In the genomic region with DNA sequence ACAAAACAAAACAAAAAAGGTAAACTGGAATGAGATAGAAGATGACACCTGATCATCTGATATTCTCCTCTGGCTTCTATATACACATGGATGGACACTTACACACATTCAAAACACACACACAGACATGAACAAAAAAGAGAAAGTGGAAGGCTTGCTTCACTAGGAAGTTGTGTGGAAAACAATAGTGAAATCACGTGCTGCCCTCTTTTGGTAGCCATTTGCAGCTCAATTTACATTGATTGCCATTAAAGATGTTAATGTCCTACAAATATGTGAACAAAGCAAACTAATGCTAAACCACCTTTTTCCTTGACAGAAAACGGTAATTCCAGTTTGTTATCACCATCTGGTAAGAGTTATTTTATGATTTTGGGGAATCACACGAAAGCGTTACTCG, we compare ENCODE assay signal across 14 mouse cellular contexts. TPM values are rescaled to one million over a fixed set of nuclear protein-coding genes. Genes with fewer than 3 reads are reported as not detected.
A peak's percentile ranks its signal among the peaks of the same experiment; 100 is the strongest.
DNase-seq lines count a peak whose midpoint lies in the region; ATAC-seq and TF ChIP-seq lines count a peak whose summit lies in the region.
"Had no signal": no experiment of that assay in that cellular context is flagged by ENCODE, and none has a peak within 500 bp of the region (broad histone marks: within the 10 kb centered on the region; RNA-seq: fewer than 3 reads in every experiment).

No protein-coding gene starts in this region.

- H3K79me3 ChIP-seq in C2C12 (ENCODE audit: low read depth) = no peaks in the 10 kb centered on the region

- H3ac ChIP-seq in C2C12 (ENCODE audit: control insufficient read depth, insufficient read length, low read depth) = no peak overlapping the region

- H3K9me3 ChIP-seq in heart, postnatal 0 days (replicated peaks; ENCODE audit: control insufficient read depth, low read length) = no peaks in the 10 kb centered on the region
- no peaks in the 10 kb centered on the region for H3K9me3 ChIP-seq in liver, embryonic 14.5 days (ENCODE audit: control insufficient read depth, low read length)
- H3K9me3 ChIP-seq: limb, embryonic 12.5 days; megakaryocyte, embryonic 14.5 days had no signal

- no peaks in the 10 kb centered on the region for H3K27me3 ChIP-seq in heart, postnatal 0 days (ENCODE audit: control insufficient read depth, insufficient read depth, low read length)
- no peaks in the 10 kb centered on the region for H3K27me3 ChIP-seq in liver, embryonic 14.5 days (ENCODE audit: control insufficient read depth, insufficient read depth, low read length)
- no peaks in the 10 kb centered on the region for H3K27me3 ChIP-seq in C2C12 (ENCODE audit: control insufficient read depth, insufficient read depth, insufficient read length)

- H3K79me2 ChIP-seq in C2C12 (ENCODE audit: control insufficient read depth, insufficient read depth) = no peaks in the 10 kb centered on the region

- no peak overlapping the region for H3K9ac ChIP-seq in heart, postnatal 0 days (replicated peaks; ENCODE audit: low read depth, low read length)
- H3K9ac ChIP-seq in liver, embryonic 14.5 days (replicated peaks) = no peak overlapping the region
- H3K9ac ChIP-seq: limb, embryonic 12.5 days had no signal

- no peak overlapping the region for H3K4me3 ChIP-seq in heart, postnatal 0 days (ENCODE audit: low read depth, low read length)
- no peak overlapping the region for H3K4me3 ChIP-seq in liver, embryonic 14.5 days (ENCODE audit: insufficient read depth in 1 of 2, low read depth in 2 of 2, low read length in 2 of 2)
- H3K4me3 ChIP-seq in C2C12 (ENCODE audit: insufficient read depth, poor library complexity, severe bottlenecking) = no peak overlapping the region
- H3K4me3 ChIP-seq: limb, embryonic 12.5 days; megakaryocyte, embryonic 14.5 days had no signal

- no peak overlapping the region for H3K4me2 ChIP-seq in heart, postnatal 0 days (ENCODE audit: low read depth, low read length)
- H3K4me2 ChIP-seq in liver, embryonic 14.5 days (ENCODE audit: low read depth) = no peak overlapping the region
- H3K4me2 ChIP-seq: limb, embryonic 12.5 days had no signal

- TF ChIP-seq EP300 in heart, postnatal 0 days (IDR thresholded peaks at IDR 0.05; ENCODE audit: low read depth) = no peak
- TF ChIP-seq EP300 in liver, embryonic 14.5 days (IDR thresholded peaks at IDR 0.05; ENCODE audit: low read depth) = no peak

- TF ChIP-seq CTCF in heart, postnatal 0 days (IDR thresholded peaks at IDR 0.05; ENCODE audit: low read depth) = peak; percentile 18; the same call in 1 of the 2 replicates
- peak; percentile 22; the same call in 1 of the 2 replicates for TF ChIP-seq CTCF in liver, embryonic 14.5 days (IDR thresholded peaks at IDR 0.05; ENCODE audit: low read depth)
- no peak for TF ChIP-seq CTCF in C2C12 (IDR thresholded peaks at IDR 0.05; ENCODE audit: control insufficient read depth, insufficient read depth, insufficient read length)

- 69% methylated on average over 5 of the region's 5 CpGs for WGBS in heart, postnatal 0 days
- WGBS in liver, embryonic 14.5 days (ENCODE audit: insufficient replicate concordance) = 50% methylated on average over 5 of the region's 5 CpGs

- H3K27ac ChIP-seq in heart, postnatal 0 days (ENCODE audit: low read depth) = no peak overlapping the region
- no peak overlapping the region for H3K27ac ChIP-seq in liver, embryonic 14.5 days
- H3K27ac ChIP-seq: limb, embryonic 12.5 days had no signal

- no peaks in the 10 kb centered on the region for H3K4me1 ChIP-seq in heart, postnatal 0 days (ENCODE audit: control insufficient read depth, insufficient read depth)
- no peaks in the 10 kb centered on the region for H3K4me1 ChIP-seq in liver, embryonic 14.5 days (replicated peaks; ENCODE audit: control insufficient read depth in 2 of 2, insufficient read depth in 2 of 2, low read length in 1 of 2)
- H3K4me1 ChIP-seq: limb, embryonic 12.5 days; megakaryocyte, embryonic 14.5 days had no signal

- H3K36me3 ChIP-seq in heart, postnatal 0 days (replicated peaks; ENCODE audit: control insufficient read depth, insufficient read depth, low read length) = no peaks in the 10 kb centered on the region
- H3K36me3 ChIP-seq in liver, embryonic 14.5 days (replicated peaks; ENCODE audit: control insufficient read depth, insufficient read depth, low read depth) = no peaks in the 10 kb centered on the region
- H3K36me3 ChIP-seq in C2C12 (ENCODE audit: control insufficient read depth, insufficient read depth) = no peaks in the 10 kb centered on the region
- H3K36me3 ChIP-seq: limb, embryonic 12.5 days had no signal

- no peak for ATAC-seq in heart, postnatal 0 days (ENCODE audit: insufficient read depth, low read depth)
- no peak for ATAC-seq in liver, embryonic 14.5 days (ENCODE audit: insufficient read depth)
- no peak for ATAC-seq in activated CD4-positive, CD25-positive, alpha-beta regulatory T cell, adult 4 months
- ATAC-seq: forebrain, embryonic 16.5 days had no signal

- no peak for DNase-seq in heart, postnatal 0 days (ENCODE audit: low spot score)
- no peak for DNase-seq in heart, adult 9 months (ENCODE audit: low spot score in 2 of 2)
- DNase-seq in liver, embryonic 14.5 days (ENCODE audit: low read depth in 3 of 3, low spot score in 3 of 3) = no peak
- DNase-seq in liver (no peak), ZHBTc4 (ENCODE audit: low read depth, low spot score) (peak; percentile 7)
- DNase-seq in left cerebral cortex, adult 18-20 months (ENCODE audit: low spot score in 2 of 2) = no peak
- DNase-seq: adrenal gland, adult 8-10 months; cerebellum, adult 18-20 months; heart, adult 18-20 months had no signal

TF ChIP-seq in C2C12, 6 proteins besides CTCF, POLR2A, EP300 and RAD21:
- TF ChIP-seq USF1 (IDR thresholded peaks at IDR 0.05; ENCODE audit: low read depth) = peak; percentile 49
- no peak for TF ChIP-seq CEBPB (IDR thresholded peaks at IDR 0.05; ENCODE audit: low read depth)
- TF ChIP-seq FOSL1 (IDR thresholded peaks at IDR 0.05; ENCODE audit: insufficient read depth, low read length, poor library complexity, severe bottlenecking) = no peak

RNA-seq across cellular contexts. Expression of a gene that starts 46.3 kb away (rescaled TPM):
- 53.5 and 57.3 TPM in 2 replicates for total RNA-seq in heart, postnatal 0 days (2014; rRNA removed; ENCODE audit: low replicate concordance)
- polyA plus RNA-seq in heart, postnatal 0 days (2015; fragmentation: Nextera tagmentation; extraction: Ambion mirVana) = 14.7 and 15.5 TPM in 2 replicates
- polyA plus RNA-seq in liver, embryonic 14.5 days (2012; rRNA removed) = 8.0 and 10.0 TPM in 2 replicates
- polyA plus RNA-seq in liver, embryonic 14.5 days (2014; fragmentation: Nextera tagmentation; extraction: Ambion mirVana) = 8.7 and 12.0 TPM in 2 replicates
- polyA plus RNA-seq in C2C12 (2012; fragmentation: generic; extraction: Trizol) = 8.2 TPM
- polyA plus RNA-seq in activated CD4-positive, CD25-positive, alpha-beta regulatory T cell, adult 4 months (2017; shearing (Covaris generic)) = 1 to 10 TPM; 6.4 to 9.0 TPM
- 10 to 100 TPM; 31.1 to 38.2 TPM for total RNA-seq in left cerebral cortex, adult 18-20 months (2021)
